Mouse (Mus musculus): ENCODE measurements around the gene Plpp6.

- no peak for TF ChIP-seq POLR2A (IDR thresholded peaks at IDR 0.05; ENCODE audit: insufficient read length, low read depth)
- TF ChIP-seq POLR2AphosphoS2 (IDR thresholded peaks at IDR 0.05; ENCODE audit: insufficient read length, low read depth), result no peak
- no peak for TF ChIP-seq USF1 (IDR thresholded peaks at IDR 0.05; ENCODE audit: low read depth)
- no peak for TF ChIP-seq SRF (IDR thresholded peaks at IDR 0.05; ENCODE audit: control insufficient read depth, insufficient read length, low read depth)
- TF ChIP-seq E2F4 (IDR thresholded peaks at IDR 0.05; ENCODE audit: insufficient read depth), result no peak
- TF ChIP-seq MAX (IDR thresholded peaks at IDR 0.05; ENCODE audit: low read depth), result no peak
- TF ChIP-seq MYOD1 (IDR thresholded peaks at IDR 0.05; ENCODE audit: control insufficient read depth in 1 of 3, insufficient read length in 2 of 3, low read depth in 2 of 3), result no peak
- TF ChIP-seq TCF12 (IDR thresholded peaks at IDR 0.05; ENCODE audit: insufficient read depth, poor library complexity, severe bottlenecking), result no peak
Measured at GRCm38 (mm10) chr19:29011355-29011990, 47.7 kb downstream of the Plpp6 start.
